Mouse (Mus musculus) cortical plate, adult 2 months (tissue): ENCODE data around the gene Chmp1a.
A peak's percentile ranks its signal among the peaks of the same experiment; 100 is the strongest.

Experiments used
- CTCF ChIP-seq: fragments of 200-500 bp; IDR thresholded peaks from 2 replicates; pipeline ENCODE4 v1.5.1; 2011; ENCODE audit warnings: mild to moderate bottlenecking, control low read depth, low read length; ENCODE audit not compliant: insufficient read depth; ENCODE audit errors: extremely low read depth
- POLR2A ChIP-seq: fragments of 200-500 bp; IDR thresholded peaks from 2 replicates; pipeline ENCODE4 v1.6.1; 2011; ENCODE audit warnings: mild to moderate bottlenecking, low read length, control low read depth; ENCODE audit not compliant: insufficient read depth; ENCODE audit errors: extremely low read depth

DNA sequence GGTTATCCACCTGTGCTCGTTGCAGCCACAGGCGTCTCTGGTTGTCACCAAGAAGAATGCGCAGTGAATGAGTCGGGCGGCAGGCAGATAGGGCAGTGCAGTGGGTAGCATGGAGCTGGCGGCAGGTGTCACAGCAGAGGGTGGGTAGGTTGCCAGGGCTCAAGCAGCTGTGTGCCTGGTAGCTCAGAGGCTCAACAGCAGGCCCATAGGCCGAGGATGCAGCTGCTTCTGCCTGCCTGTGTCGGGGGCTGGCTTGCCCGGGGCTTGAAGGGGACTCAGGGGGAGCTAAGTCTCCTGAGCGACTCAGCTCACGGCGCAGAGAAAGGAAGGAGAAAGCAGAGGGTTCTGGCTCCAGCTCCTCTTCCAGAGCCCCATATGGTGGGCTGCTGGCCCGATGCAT lies 20.7 kb upstream of the Chmp1a start:
- TF ChIP-seq POLR2A (peak; percentile 57; the same call in 1 of the 2 replicates), CTCF (no peak)
